In genomic region chr9:89622296-89623005, GRCm38 (mm10) we compare ENCODE assay signal across 8 mouse cellular contexts. TPM values are rescaled to one million over a fixed set of nuclear protein-coding genes. Genes with fewer than 3 reads are reported as not detected.
DNase-seq lines count a peak whose midpoint lies in the region; ATAC-seq and TF ChIP-seq lines count a peak whose summit lies in the region.

No protein-coding gene starts in this region.

- DNase-seq in heart, postnatal 4 days, result no peak
- DNase-seq in ES-E14 (ENCODE audit: low read depth, low spot score), result peak; percentile 7
- peak; percentile 57 for DNase-seq in limb, embryonic 11.5 days (ENCODE audit: low spot score)
- DNase-seq in right cerebral cortex, postnatal 4 days, result peak; percentile 39
- DNase-seq in ovary, postnatal 36 days (ENCODE audit: low spot score), result no peak
- no peak for DNase-seq in thymus, postnatal 14 days

- in situ Hi-C loops in ES-E14 (cut with MboI; ENCODE audit: low sequenced_read_pairs in 2 of 2, unreplicated experiment in 2 of 2), result no loop called here

- peak; percentile 40; the same call in 1 of the 2 replicates for ATAC-seq in heart, embryonic 12.5 days (ENCODE audit: insufficient number of reproducible peaks, low FRiP score)
- 0 out of 2 replicates have a peak, but pooled peaks have one; percentile 21 for ATAC-seq in embryonic facial prominence, embryonic 13.5 days (ENCODE audit: insufficient number of reproducible peaks, insufficient read depth, low FRiP score, low TSS enrichment, low read depth)
- ATAC-seq in limb, embryonic 11.5 days (ENCODE audit: insufficient number of reproducible peaks, low FRiP score, low TSS enrichment, low read depth), result peak; percentile 60

- peak overlapping the region; percentile 51 for H3K4me3 ChIP-seq in heart, embryonic 12.5 days
- peak overlapping the region; percentile 31 to 49 for H3K4me3 ChIP-seq in ES-E14 (ENCODE audit: insufficient read depth in 1 of 2, low read depth in 1 of 2, low read length in 2 of 2, poor library complexity in 1 of 2, severe bottlenecking in 1 of 2)
- H3K4me3 ChIP-seq in embryonic facial prominence, embryonic 13.5 days, result peak overlapping the region; percentile 48
- peak overlapping the region; percentile 41 for H3K4me3 ChIP-seq in limb, embryonic 11.5 days (ENCODE audit: low read depth, low read length)

- 3% methylated on average over 42 of the region's 42 CpGs for WGBS in heart, embryonic 12.5 days
- WGBS in embryonic facial prominence, embryonic 13.5 days, result 1% methylated on average over 42 of the region's 42 CpGs
- 1% methylated on average over 42 of the region's 42 CpGs for WGBS in limb, embryonic 11.5 days

- peak overlapping the region; percentile 52 for H3K9ac ChIP-seq in heart, embryonic 12.5 days
- H3K9ac ChIP-seq in ES-E14 (ENCODE audit: insufficient read depth, low read depth, low read length, poor library complexity, severe bottlenecking), result no peak overlapping the region
- peak overlapping the region; percentile 69 for H3K9ac ChIP-seq in embryonic facial prominence, embryonic 13.5 days
- peak overlapping the region; percentile 49 for H3K9ac ChIP-seq in limb, embryonic 11.5 days (ENCODE audit: low read length)

- H3K36me3 ChIP-seq in heart, embryonic 12.5 days, result no peaks in the 10 kb centered on the region
- H3K36me3 ChIP-seq in ES-E14 (ENCODE audit: control insufficient read depth, insufficient read depth, low read length, poor library complexity, severe bottlenecking), result no peaks in the 10 kb centered on the region
- no peaks in the 10 kb centered on the region for H3K36me3 ChIP-seq in embryonic facial prominence, embryonic 13.5 days
- no peaks in the 10 kb centered on the region for H3K36me3 ChIP-seq in limb, embryonic 11.5 days (ENCODE audit: control insufficient read depth, insufficient read depth, low read length)

- H3K27me3 ChIP-seq in heart, embryonic 12.5 days (replicated peaks), result peaks cover 72% of the 10 kb centered on the region
- H3K27me3 ChIP-seq in embryonic facial prominence, embryonic 13.5 days, result peaks cover 70% of the 10 kb centered on the region
- H3K27me3 ChIP-seq in limb, embryonic 11.5 days (ENCODE audit: control insufficient read depth, insufficient read depth, low read length), result peaks cover 23% of the 10 kb centered on the region

- H3K4me1 ChIP-seq in heart, embryonic 12.5 days (replicated peaks), result peaks cover 11% of the 10 kb centered on the region; the same call in 1 of the 2 replicates
- H3K4me1 ChIP-seq in ES-E14 (ENCODE audit: control insufficient read depth in 2 of 2, insufficient read depth in 2 of 2, low read length in 2 of 2, poor library complexity in 1 of 2), result peaks cover 0 to 6% of the 10 kb centered on the region in 2 experiments; a peak in 1 of 4 replicates
- H3K4me1 ChIP-seq in embryonic facial prominence, embryonic 13.5 days, result peaks cover 18% of the 10 kb centered on the region
- 0 out of 2 replicates have a peak, but pooled peaks cover 5% of the 10 kb centered on the region for H3K4me1 ChIP-seq in limb, embryonic 11.5 days (ENCODE audit: control insufficient read depth, insufficient read depth, low read length)

- H3K4me2 ChIP-seq in heart, embryonic 12.5 days, result peak overlapping the region; percentile 91
- H3K4me2 ChIP-seq in embryonic facial prominence, embryonic 13.5 days, result peak overlapping the region; percentile 95
- peak overlapping the region; percentile 93 for H3K4me2 ChIP-seq in limb, embryonic 11.5 days (ENCODE audit: low read depth, severe bottlenecking)

- no peaks in the 10 kb centered on the region for H3K9me3 ChIP-seq in heart, embryonic 12.5 days (replicated peaks)
- no peaks in the 10 kb centered on the region for H3K9me3 ChIP-seq in ES-E14 (ENCODE audit: control insufficient read depth, insufficient read depth, low read depth, low read length)
- H3K9me3 ChIP-seq in embryonic facial prominence, embryonic 13.5 days, result no peaks in the 10 kb centered on the region
- no peaks in the 10 kb centered on the region for H3K9me3 ChIP-seq in limb, embryonic 11.5 days (ENCODE audit: control insufficient read depth, low read length)

- H3K27ac ChIP-seq in heart, embryonic 12.5 days (ENCODE audit: poor library complexity, severe bottlenecking), result no peak overlapping the region
- H3K27ac ChIP-seq in ES-E14 (ENCODE audit: insufficient read depth, low read depth, low read length, poor library complexity, severe bottlenecking), result no peak overlapping the region
- H3K27ac ChIP-seq in embryonic facial prominence, embryonic 13.5 days, result no peak overlapping the region
- no peak overlapping the region for H3K27ac ChIP-seq in limb, embryonic 11.5 days (replicated peaks; ENCODE audit: low read depth, low read length)

TF ChIP-seq in ES-E14, 5 proteins besides CTCF, POLR2A, EP300 and RAD21:
- TF ChIP-seq CHD2 (IDR thresholded peaks at IDR 0.05; ENCODE audit: low read depth, low read length), result no peak
- TF ChIP-seq MAFK (IDR thresholded peaks at IDR 0.05; ENCODE audit: insufficient read depth, low read depth, low read length), result no peak
- TF ChIP-seq HCFC1 (IDR thresholded peaks at IDR 0.05; ENCODE audit: borderline replicate concordance, insufficient read depth, low read length), result no peak
- no peak for TF ChIP-seq ZNF384 (IDR thresholded peaks at IDR 0.05; ENCODE audit: low read depth, low read length)
TF ChIP-seq in ES-E14: peak in this region for 0.

RNA-seq across cellular contexts. Expression of gene Minar1, which starts 0.5 kb away (rescaled TPM):
- polyA plus RNA-seq in heart, embryonic 12.5 days (2016; fragmentation: Nextera tagmentation; extraction: Ambion mirVana), result 0.04 and 0.10 TPM in 2 replicates
- total RNA-seq in heart, postnatal 4 days (2021), result under 1 TPM; 0.20 to 0.26 TPM
- 0.09 and 0.21 TPM in 2 replicates for total RNA-seq in ES-E14 (2012; rRNA removed)
- 0.37 and 0.58 TPM in 2 replicates for polyA plus RNA-seq in embryonic facial prominence, embryonic 13.5 days (2015; fragmentation: Nextera tagmentation; extraction: Ambion mirVana)
- polyA plus RNA-seq in limb, embryonic 11.5 days (2014; fragmentation: Nextera tagmentation; extraction: Ambion mirVana), result 0.09 and 0.23 TPM in 2 replicates

Comparison
In these comparisons a context has a peak if more than half of its experiments do, and no peak if none do; other contexts are left out.
1. DNase-seq: peak in ES-E14 (single experiment), limb, embryonic 11.5 days (single experiment) and right cerebral cortex, postnatal 4 days (single experiment); none in heart, postnatal 4 days (single experiment), ovary, postnatal 36 days (single experiment) and thymus, postnatal 14 days (single experiment).
2. Peak in every context shown above with its lines, with median percentiles within 50 percentile points of each other: ATAC-seq, H3K4me2 ChIP-seq and H3K4me3 ChIP-seq.